Mouse (Mus musculus): ENCODE measurements around the gene Tgm5. TPM values are rescaled to one million over a fixed set of nuclear protein-coding genes. Genes with fewer than 3 reads are reported as not detected.
"Not testable (repeated sequence)": the region's sequence is repeated elsewhere in the genome, so short reads cannot be mapped to it uniquely, and the experiment has no call there.

Gene Tgm5
- total RNA-seq (2022), result not detected

DNA sequence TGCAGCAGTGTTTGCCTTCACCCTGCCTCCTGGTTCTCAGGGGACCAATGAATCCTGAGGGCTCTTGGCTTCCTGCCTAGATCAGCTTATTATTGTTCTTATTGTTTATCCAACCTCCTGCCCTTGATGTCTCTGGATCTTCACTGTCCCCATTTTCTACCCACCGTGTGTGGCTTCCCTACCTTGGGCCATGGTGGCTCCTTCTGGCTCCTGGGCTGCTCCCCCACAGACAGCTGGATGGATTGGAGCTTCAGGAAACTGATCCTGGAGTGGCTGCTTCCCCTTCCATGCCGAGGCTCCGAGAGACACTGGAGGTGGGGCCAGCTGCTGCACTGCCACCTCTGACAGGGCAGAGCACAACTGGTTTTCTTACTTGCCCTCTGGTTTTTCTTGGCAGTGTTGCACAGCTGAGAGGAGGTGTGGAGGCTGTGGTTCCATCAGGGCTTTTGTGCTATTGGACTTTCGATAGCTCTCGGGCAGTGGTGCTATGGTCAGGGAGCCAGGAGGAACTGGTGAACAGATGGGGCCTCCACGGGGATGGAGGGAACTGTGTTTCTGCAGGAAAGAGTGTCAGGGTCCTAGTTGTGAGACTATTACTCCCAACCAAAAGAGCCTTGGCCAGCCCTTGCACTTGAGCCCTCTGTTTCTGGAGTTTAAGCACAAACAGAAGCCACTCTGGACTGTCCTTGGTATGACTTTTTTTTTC lies at the start of gene Tgm5:
Gene Tgm5, minus strand, starts transcription at position 362 of the 706 bp plus-strand sequence.
- DNase-seq (ENCODE audit: low spot score in 2 of 2), result no peak

DNA sequence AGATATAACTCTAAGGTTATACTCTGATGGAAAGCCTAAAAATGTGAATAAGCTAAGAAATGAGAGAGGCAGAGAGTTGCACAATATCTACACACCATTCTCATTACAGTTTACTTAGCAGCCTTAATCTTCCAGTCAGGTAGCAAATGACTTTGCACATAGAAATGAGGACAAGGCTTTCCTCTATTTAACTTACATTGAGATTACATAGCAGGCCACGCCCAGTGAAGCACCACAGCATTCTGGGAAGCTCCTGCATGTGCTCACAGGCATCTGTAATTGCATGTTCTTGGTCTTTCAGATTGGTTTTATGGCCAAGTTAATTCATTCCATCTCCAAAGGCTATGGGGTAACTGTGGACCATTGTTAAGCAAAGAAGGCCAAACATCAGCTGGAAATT lies 47.2 kb upstream of the Tgm5 start:
- DNase-seq (ENCODE audit: low spot score in 2 of 2), result no peak

DNA sequence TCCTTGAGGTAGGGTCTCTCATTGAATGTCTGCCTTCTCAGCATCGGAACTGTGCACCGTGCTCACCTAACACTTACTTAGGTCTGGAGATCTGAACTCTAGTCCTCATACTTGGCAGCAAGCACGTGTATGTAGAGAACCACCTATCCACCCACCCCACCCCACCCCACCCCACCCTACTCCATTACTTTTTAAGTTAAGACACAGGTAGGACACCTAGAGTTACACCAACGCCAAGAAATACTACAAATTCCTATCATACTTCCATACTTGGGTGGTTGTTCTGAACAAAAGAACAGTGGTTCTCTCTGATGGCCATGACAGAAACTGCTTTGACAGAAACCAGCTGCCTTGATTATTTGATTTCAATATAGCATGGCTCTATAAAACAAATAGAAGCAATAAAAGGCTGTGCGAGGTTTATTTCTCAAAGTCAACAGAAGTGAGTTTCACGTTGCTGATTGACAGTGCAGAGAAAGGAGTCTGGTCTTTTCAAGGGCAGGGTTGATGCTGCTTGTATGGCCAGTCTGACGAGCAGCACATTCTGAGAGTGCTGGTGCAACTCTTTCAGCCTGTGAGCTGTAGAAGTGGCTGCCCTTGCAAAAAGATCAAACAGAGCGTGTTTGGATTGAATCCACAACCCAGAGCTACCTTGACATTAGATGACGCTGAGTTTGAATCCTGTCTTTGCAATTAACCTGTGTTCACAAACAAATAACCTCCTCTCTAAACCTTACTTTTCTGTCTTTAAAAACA lies 43.4 kb upstream of the Tgm5 start:
- DNase-seq (ENCODE audit: low spot score in 2 of 2), result no peak

DNA sequence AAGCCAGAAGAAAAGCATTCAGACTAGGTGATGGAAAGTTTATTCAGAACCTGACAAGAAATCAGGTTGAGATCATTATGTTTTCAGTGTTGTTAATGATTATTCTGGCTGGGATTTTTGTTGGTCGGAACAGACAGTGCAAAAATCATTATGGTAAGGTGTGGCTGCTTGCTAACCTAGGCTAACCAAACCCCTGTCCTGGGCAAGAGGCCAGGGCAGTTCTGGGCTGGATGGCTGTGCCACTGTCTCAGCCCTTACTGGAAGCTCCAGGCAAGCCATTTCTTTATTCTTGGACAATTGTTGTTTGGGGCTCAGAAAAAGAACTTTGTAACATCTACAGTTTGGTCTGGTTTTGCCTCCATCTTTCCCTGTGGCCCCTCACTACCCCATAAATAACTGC lies 41.9 kb upstream of the Tgm5 start:
- no peak for DNase-seq (ENCODE audit: low spot score in 2 of 2)

DNA sequence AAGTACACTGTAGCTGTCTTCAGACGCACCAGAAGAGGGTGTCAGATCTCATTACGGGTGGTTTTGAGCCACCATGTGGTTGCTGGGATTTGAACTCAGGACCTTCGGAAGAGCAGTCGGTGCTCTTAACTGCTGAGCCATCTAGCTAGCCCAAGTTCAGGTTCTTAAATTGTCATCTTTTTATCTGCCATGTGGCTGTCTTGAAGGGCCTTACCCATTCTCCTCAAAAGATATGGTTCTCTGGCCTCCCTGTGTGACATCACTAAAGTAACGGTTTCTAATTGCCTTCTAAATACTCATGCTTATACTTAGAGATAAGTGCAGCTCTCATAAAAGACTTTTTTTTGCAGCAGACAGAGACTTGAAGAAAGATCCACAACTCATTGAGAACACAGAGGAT lies 40.7 kb upstream of the Tgm5 start:
- not testable (repeated sequence) for DNase-seq (ENCODE audit: low spot score in 2 of 2)

DNA sequence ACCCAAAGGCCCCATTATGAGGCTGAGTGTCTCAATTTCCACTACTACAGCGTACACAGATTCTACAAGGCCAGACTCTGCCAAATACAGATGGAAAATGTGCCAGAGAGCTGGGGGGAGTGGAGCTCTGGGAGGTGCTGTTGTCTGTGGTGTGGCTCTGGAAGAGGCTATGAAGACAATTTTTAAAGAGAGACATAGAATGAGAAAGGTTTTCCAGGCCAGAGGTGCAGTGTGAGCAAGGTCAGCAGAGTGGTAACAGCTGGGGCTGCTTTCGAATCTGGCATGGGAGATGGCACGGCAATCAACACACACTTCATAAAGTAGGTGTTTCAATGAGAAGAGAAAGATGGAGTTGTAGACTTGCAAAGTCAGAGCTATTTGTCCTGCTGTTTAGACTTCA lies 33.6 kb upstream of the Tgm5 start:
- DNase-seq (ENCODE audit: low spot score in 2 of 2), result no peak

DNA sequence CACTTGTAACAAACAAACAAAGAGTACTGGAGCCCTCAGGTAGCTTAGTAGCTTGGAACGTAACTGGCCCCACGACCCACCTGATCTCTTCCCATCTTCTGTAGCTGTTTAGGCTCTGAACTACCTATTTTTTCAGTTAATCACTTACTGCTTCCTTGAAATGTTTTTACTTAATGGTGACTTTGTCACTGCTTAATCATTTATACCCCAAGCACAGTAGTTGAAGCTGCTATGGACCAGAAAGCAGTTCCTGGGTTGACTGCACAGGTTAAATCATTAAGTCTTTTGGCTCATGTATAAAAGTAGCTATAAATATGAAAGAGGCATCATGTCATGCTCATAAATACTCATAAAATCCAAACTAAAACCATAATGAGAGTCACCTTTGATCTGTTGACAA lies 29.8 kb upstream of the Tgm5 start:
- DNase-seq (ENCODE audit: low spot score in 2 of 2), result no peak

DNA sequence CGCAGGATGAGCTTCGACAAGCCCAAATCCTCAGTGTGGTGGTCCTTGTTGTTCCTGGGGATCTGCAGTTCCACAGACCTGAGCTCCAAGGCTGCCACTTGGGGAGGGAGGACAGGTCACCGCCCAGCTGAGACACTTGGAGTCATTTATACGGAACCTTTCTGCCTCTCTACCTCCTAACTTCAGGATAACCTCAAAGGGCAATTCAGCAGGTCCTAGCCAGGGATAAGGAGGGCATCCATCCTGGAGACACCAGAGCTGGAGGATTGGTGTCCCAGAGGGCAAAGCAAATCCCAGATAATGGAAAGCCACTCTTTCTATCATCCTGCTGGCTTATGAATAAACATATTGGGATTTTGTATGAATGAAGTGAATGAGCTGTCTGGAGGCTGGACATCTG lies 24.1 kb upstream of the Tgm5 start, which contains the start of gene Tgm7:
Gene Tgm7, minus strand, starts transcription at position 101 of the 400 bp plus-strand sequence.
- no peak for DNase-seq (ENCODE audit: low spot score in 2 of 2)

DNA sequence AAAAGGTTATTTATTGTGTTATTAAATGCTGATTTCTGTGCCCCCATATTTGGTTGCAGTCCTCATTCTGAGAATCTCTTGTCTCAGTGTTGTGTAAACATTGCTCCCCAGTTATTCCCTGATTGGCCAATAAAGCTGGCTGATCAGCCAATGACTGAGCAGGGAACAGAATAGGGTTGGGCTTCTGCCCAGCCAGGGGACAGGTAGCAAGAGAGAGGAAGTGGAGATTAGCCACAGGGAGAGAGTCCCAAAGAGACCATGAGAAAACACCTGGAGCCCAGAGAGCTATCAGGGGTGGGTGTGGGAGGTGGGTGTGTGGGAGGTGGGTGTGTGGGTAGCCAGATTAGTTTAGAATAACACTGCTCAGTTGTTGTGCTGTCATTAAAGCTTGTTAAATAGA lies 20.3 kb upstream of the Tgm5 start:
- no peak for DNase-seq (ENCODE audit: low spot score in 2 of 2)

DNA sequence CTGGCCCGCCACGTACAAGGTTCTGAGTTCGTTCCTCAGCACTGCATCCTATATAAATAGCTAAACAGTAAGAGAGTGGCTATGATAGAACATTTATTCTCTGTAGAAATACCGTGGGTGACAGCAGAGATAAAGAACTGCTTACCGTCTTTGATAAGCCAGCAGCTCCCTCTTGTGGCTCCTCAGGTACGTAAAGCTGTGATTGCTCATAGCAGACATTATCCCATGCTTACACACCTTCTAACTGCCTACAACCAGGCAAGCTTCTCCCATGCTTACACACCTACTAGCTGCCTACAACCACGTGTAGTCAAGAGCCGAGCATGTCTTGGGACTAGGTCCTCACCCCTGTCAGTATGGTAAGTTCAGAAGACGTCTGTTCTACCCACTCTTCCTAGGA lies 16.4 kb upstream of the Tgm5 start:
- DNase-seq (ENCODE audit: low spot score in 2 of 2), result peak; percentile 31 to 44

DNA sequence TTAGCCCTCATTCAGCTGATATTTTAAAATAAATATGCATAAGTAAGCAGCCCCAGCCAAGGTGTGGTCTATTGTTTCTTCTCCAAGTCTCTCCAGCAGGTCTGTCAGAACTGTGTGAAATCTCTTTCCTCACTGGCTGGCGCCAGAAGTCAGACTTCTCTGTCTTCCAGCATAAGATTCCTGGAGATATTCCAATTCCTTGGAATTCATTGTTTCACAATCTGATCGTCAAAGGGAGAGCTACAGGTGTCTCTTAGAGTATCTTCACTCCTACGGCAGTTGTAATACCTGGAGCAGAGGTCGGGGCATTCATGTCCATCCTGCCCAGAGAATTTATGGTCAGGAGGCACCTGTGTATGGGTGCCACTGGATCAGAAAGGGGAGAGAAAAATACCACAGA lies 4.1 kb upstream of the Tgm5 start:
- no peak for DNase-seq (ENCODE audit: low spot score in 2 of 2)

DNA sequence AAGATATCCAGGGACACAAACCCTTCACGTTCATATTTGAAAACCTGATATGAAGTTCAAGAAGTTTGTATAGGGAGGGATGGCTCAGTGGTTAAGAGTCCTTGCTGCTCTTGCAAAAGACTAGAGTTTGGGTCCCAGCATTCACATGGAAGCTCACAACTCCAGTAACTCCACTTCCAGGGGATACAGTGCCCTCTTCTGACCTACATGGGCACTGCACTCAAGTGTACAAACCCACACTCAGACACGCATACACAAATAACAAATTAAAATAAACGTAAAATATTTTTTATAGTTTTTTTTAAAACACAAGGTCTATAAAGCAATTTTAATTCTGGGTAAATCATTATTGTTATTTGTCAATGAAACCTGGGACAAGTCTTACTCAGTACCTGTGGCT lies 2.9 kb upstream of the Tgm5 start:
- no peak for DNase-seq (ENCODE audit: low spot score in 2 of 2)

DNA sequence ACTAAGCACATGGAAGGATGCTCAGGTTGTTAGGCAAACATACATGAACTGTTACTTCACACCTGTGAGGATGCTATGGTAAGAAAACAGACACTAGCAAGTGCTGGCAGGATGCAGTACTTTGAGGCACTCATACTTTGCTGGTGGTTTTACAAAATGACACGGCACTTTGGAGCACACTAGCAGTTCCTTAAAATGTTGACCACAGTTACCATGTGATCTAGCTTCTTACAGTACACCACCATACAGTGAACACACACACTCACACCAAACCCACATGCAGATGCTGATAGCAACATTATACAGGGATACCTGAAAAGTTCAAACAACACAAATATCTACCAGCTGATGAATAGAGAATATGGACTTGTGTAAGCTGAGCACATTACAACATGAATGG lies 3.0 kb downstream of the Tgm5 start:
- DNase-seq (ENCODE audit: low spot score in 2 of 2), result no peak

DNA sequence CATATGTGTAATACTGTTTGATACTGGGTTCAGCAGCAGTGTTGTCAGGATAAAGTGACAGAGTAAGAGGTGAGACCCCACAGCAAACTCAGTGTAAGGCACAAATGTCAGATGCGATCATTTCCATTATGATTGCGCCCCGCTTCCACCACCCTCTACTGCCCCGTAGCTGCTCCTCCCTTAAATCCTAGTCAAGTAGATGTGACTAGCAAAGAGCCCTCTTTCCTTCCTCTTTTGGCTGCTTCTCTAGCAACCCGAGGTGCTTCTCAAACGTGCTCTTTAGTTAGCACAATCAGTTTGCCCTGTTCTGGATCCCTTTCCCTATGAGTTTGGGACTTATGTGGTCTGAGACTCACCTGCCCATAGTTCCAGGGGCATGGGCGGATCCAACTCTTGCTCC lies 10.9 kb downstream of the Tgm5 start:
- no peak for DNase-seq (ENCODE audit: low spot score in 2 of 2)

DNA sequence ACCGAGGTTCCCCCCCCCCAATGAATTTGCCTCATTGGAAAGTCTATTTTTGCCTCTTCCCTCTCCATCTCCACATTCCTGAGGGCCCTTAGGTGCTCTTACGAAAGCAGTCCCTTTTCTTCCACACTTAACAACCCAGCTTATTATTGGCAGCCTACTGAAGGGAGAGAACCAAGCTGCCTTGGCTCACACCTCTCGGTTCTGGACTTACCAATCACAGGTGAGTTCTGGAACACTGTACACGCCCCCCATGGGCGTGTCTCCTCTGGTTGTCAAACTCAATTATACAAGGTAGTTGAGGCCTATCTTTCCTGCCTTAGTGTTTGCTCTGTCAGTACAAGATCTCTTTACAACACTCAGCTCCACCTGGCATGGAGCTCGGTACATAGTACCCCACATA lies 13.8 kb downstream of the Tgm5 start:
- DNase-seq (ENCODE audit: low spot score in 2 of 2), result no peak

DNA sequence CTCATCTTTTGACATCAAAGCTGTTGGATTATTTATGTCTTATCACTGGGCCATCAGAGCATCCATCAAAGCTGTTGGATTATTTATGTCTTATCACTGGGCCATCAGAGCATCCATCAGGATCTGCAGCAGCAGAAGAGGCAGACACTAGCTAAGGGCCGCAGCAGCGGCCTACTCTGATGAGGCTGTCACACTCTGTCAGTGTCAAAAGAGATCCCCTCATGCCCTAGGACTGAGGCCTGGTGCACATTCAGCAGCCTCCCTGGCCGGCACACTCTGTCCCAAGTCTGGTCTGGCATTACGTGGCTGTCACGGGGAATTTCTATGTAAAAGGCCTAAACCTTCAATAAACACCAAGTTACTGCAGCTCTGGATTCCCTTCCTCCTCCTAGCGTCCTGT lies 16.1 kb downstream of the Tgm5 start:
- DNase-seq (ENCODE audit: low spot score in 2 of 2), result no peak

DNA sequence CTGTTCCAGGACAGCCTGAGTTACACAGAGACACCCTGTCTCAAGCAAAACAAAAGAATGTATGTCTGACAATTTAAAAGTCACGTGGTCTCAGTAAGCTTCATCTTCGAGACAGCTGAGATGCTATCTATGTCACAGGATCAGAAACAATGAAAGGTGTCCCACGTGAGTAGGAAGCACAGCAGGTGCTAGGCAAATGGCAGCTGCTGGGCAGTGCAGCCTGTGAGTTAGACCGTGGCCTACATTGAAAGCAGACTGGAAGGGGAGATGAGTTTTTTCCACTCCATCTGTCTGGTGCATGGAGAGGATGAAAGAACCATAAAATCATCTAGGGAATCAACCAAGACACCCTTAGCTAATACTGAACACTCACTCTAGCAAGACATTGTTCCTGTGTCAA lies 18.5 kb downstream of the Tgm5 start:
- DNase-seq (ENCODE audit: low spot score in 2 of 2), result no peak

DNA sequence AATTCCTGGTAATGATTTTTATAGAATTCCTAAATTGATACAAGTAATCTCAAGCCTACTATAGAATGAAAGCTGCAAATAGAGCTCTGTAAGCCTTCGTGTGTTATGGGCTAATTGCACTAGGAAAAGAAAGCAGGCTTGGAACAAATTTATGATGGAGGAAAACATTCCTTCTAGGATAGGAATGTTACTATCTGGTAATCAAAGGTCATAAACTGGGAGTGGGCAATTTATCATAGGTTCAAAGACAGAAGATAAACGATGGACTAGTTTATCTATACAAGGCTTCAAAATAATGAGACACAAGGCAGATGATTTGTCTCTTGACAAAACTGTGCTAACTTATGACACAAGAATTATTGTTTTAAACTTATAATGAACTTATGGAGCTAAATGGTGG lies 24.3 kb downstream of the Tgm5 start:
- DNase-seq (ENCODE audit: low spot score in 2 of 2), result no peak

DNA sequence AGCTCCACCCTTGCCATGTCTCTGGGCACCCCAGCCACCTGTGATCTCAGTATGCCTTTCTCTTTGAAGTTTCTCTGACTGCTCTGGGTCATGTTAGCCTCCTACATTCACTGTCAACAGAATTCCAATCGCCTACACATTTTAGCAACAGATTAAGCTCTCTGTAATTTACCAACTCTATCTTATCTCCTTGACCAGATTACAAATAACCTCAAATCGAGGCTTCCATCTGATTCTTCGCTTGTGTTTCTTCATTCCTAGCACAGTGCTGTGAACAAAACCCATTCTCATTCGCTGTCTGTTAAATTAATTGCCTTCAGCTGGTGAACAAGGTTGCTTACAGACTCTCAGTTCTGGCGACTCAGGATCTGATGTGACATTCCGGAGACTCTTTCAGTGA lies 27.6 kb downstream of the Tgm5 start:
- DNase-seq (ENCODE audit: low spot score in 2 of 2), result no peak

DNA sequence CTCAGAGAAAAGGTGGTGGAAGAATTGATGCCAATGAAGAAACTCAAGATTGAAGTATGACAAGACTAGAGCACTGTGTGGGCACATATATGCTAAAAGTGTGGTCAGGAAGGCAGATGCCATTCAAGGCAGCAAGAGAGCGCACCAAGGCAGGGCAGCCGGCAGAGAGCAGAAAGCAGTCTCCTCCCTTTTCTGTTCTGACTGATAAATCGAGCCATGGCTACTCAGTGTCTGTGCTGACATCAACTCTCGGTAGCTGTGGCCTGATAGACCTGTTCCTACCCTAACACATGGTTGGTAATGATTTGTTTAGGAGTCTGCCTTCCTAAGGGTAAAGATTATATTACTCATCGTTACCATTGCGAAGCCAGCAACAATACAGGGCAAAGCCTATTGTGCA lies 29.7 kb downstream of the Tgm5 start:
- no peak for DNase-seq (ENCODE audit: low spot score in 2 of 2)

DNA sequence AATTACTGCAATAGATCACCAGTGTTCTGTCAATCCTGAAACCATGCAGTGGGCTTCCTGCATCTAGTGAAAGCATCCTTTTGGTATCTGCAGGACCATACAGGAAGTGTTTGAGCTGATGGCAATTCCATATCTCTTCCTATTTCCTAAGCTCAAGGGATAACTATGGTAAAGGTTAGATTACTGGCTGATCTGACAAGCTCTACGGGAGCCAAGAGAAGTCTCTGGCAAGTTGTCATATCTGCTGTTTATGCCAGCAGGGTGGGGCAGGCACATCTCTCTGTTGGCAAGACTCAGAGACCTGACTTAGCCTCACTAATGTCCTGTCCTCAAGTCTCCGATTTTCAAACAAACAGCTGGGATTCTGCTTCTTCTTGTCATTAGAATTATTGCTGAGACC lies 31.6 kb downstream of the Tgm5 start:
- no peak for DNase-seq (ENCODE audit: low spot score in 2 of 2)

DNA sequence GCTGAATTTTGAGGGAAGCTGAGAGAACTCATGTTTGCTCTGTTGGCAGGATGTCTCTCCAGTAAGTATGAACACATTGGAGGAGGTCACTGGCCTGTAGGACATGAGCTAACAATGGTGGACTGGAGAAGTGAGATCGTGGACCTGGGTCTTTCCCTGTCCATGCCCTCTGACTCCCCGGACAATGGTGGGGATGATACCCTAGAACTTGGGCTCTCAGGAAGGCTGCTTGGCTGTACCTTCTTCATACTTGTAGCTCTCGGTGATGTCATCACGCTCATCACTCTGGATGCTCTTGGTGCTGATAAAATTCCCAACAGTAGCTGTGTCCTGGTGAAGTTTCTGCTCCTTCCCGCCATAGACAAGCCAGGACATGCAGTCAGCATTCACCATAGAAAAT lies 33.5 kb downstream of the Tgm5 start:
- no peak for DNase-seq (ENCODE audit: low spot score in 2 of 2)

DNA sequence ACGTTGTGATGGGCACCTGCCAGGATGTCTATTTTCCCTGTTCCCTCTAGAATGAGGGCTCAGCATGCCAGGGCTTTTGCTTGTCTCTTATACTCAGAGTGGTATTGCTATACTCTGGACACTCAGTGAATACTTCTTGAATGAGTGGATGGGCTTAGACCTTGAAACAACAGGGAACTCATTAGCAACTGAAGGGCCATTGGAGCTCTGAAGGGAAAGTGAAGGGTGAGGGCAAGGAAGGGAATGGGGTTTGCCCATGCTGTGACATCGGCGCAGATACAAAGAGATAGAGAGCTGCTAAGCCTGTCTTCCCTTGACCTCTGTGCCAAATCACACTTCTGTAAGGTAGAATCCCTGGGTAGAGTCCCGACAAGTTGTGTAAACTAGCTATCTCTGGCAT lies 40.0 kb downstream of the Tgm5 start:
- no peak for DNase-seq (ENCODE audit: low spot score in 2 of 2)

All from left cerebral cortex, adult 8-10 months (tissue).